Mouse (Mus musculus) olfactory bulb, adult 2 months (tissue): ENCODE results near the gene Ptpn14.

Source experiments
- CTCF ChIP-seq: fragments of 200-500 bp; IDR thresholded peaks from 2 replicates; pipeline ENCODE4 v1.5.1; 2012; ENCODE audit warnings: low read depth, mild to moderate bottlenecking, low read length, moderate library complexity; ENCODE audit not compliant: insufficient read depth
- POLR2A ChIP-seq: fragments of 200-500 bp; IDR thresholded peaks from 2 replicates; pipeline ENCODE4 v1.6.1; 2012; ENCODE audit warnings: mild to moderate bottlenecking, low read depth, low read length, moderate library complexity; ENCODE audit not compliant: insufficient read depth

GRCm38 (mm10) chr1:189808015-189808414, 79.9 kb downstream of the Ptpn14 start:
- no peak for TF ChIP-seq CTCF
- no peak for TF ChIP-seq POLR2A
